Mouse (Mus musculus): ENCODE measurements around the gene Tmem30a. TPM values are rescaled to one million over a fixed set of nuclear protein-coding genes. Genes with fewer than 3 reads are reported as not detected.

The Tmem30a gene
- polyA plus RNA-seq, 1 experiment from 2014 or later = 109 TPM

GRCm38 (mm10) chr9:79750709-79751108, 42.6 kb downstream of the Tmem30a start:
- no peaks in the 10 kb centered on the region for H3K4me1 ChIP-seq (replicated peaks)
- no peak overlapping the region for H3K9ac ChIP-seq
- H3K27ac ChIP-seq (ENCODE audit: poor library complexity, severe bottlenecking) = no peak overlapping the region
- H3K4me3 ChIP-seq = no peak overlapping the region
- no peak overlapping the region for H3K4me2 ChIP-seq
- ATAC-seq (ENCODE audit: insufficient number of reproducible peaks, low FRiP score) = no peak
- peaks cover 29% of the 10 kb centered on the region for H3K36me3 ChIP-seq
- 46% methylated on average over 7 of the region's 7 CpGs for WGBS
- no peaks in the 10 kb centered on the region for H3K9me3 ChIP-seq (replicated peaks)
- no peaks in the 10 kb centered on the region for H3K27me3 ChIP-seq (replicated peaks)

- Histone ChIP-seq H3K9me3 (replicated peaks) (no peaks in the 10 kb centered on the region), H3K27ac (ENCODE audit: poor library complexity, severe bottlenecking) (no peak overlapping the region), H3K4me2 (no peak overlapping the region), H3K9ac (no peak overlapping the region), H3K4me1 (replicated peaks) (no peaks in the 10 kb centered on the region), H3K27me3 (replicated peaks) (no peaks in the 10 kb centered on the region), H3K4me3 (no peak overlapping the region), H3K36me3 (no peaks in the 10 kb centered on the region)
- 63% methylated on average over 4 of the region's 4 CpGs for WGBS
- ATAC-seq (ENCODE audit: insufficient number of reproducible peaks, low FRiP score) = no peak
Measured at GRCm38 (mm10) chr9:79745036-79745435, 48.3 kb downstream of the Tmem30a start.

GRCm38 (mm10) chr9:79735608-79736007, 57.7 kb downstream of the Tmem30a start:
- 85% methylated on average over 6 of the region's 6 CpGs for WGBS
- Histone ChIP-seq H3K36me3 (no peaks in the 10 kb centered on the region), H3K4me3 (no peak overlapping the region), H3K27me3 (replicated peaks) (no peaks in the 10 kb centered on the region), H3K9me3 (replicated peaks) (no peaks in the 10 kb centered on the region), H3K4me2 (no peak overlapping the region), H3K27ac (ENCODE audit: poor library complexity, severe bottlenecking) (no peak overlapping the region), H3K9ac (no peak overlapping the region), H3K4me1 (replicated peaks) (no peaks in the 10 kb centered on the region)
- no peak for ATAC-seq (ENCODE audit: insufficient number of reproducible peaks, low FRiP score)

- 70% methylated on average over 5 of the region's 5 CpGs for WGBS
- Histone ChIP-seq H3K4me3 (no peak overlapping the region), H3K9ac (no peak overlapping the region), H3K36me3 (no peaks in the 10 kb centered on the region), H3K4me1 (replicated peaks) (no peaks in the 10 kb centered on the region), H3K4me2 (no peak overlapping the region), H3K9me3 (replicated peaks) (no peaks in the 10 kb centered on the region), H3K27ac (ENCODE audit: poor library complexity, severe bottlenecking) (no peak overlapping the region), H3K27me3 (replicated peaks) (no peaks in the 10 kb centered on the region)
- ATAC-seq (ENCODE audit: insufficient number of reproducible peaks, low FRiP score) = no peak
Measured at GRCm38 (mm10) chr9:79730301-79730700, 63.0 kb downstream of the Tmem30a start.

GRCm38 (mm10) chr9:79723090-79723489, 70.2 kb downstream of the Tmem30a start:
- Histone ChIP-seq H3K4me2 (no peak overlapping the region), H3K9ac (no peak overlapping the region), H3K9me3 (replicated peaks) (no peaks in the 10 kb centered on the region), H3K27me3 (replicated peaks) (peaks cover 18% of the 10 kb centered on the region), H3K36me3 (no peaks in the 10 kb centered on the region), H3K27ac (ENCODE audit: poor library complexity, severe bottlenecking) (no peak overlapping the region), H3K4me1 (replicated peaks) (peaks cover 15% of the 10 kb centered on the region; the same call in 1 of the 2 replicates), H3K4me3 (no peak overlapping the region)
- no peak for ATAC-seq (ENCODE audit: insufficient number of reproducible peaks, low FRiP score)
- 31% methylated on average over 5 of the region's 5 CpGs for WGBS

- no peak overlapping the region for H3K27ac ChIP-seq (ENCODE audit: poor library complexity, severe bottlenecking)
- 12% methylated on average over 9 of the region's 9 CpGs for WGBS
- H3K4me1 ChIP-seq (replicated peaks) = peaks cover 30% of the 10 kb centered on the region
- no peaks in the 10 kb centered on the region for H3K36me3 ChIP-seq
- peak overlapping the region; percentile 31 for H3K4me2 ChIP-seq
- H3K27me3 ChIP-seq (replicated peaks) = peaks cover 25% of the 10 kb centered on the region
- no peak overlapping the region for H3K4me3 ChIP-seq
- ATAC-seq (ENCODE audit: insufficient number of reproducible peaks, low FRiP score) = no peak
- H3K9me3 ChIP-seq (replicated peaks) = no peaks in the 10 kb centered on the region
- no peak overlapping the region for H3K9ac ChIP-seq
Measured at GRCm38 (mm10) chr9:79721056-79721455, 72.3 kb downstream of the Tmem30a start.

- WGBS = 34% methylated on average over 9 of the region's 9 CpGs
- no peak overlapping the region for H3K4me3 ChIP-seq
- no peak overlapping the region for H3K27ac ChIP-seq (ENCODE audit: poor library complexity, severe bottlenecking)
- peak overlapping the region; percentile 89; the same call in 1 of the 2 replicates for H3K4me2 ChIP-seq
- no peak for ATAC-seq (ENCODE audit: insufficient number of reproducible peaks, low FRiP score)
- H3K27me3 ChIP-seq (replicated peaks) = peaks cover 25% of the 10 kb centered on the region
- H3K4me1 ChIP-seq (replicated peaks) = peaks cover 34% of the 10 kb centered on the region
- H3K36me3 ChIP-seq = no peaks in the 10 kb centered on the region
- no peak overlapping the region for H3K9ac ChIP-seq
- H3K9me3 ChIP-seq (replicated peaks) = no peaks in the 10 kb centered on the region
Measured at GRCm38 (mm10) chr9:79720143-79720542, 73.2 kb downstream of the Tmem30a start.

- WGBS = 1% methylated on average over 28 of the region's 28 CpGs
- H3K9ac ChIP-seq = peak overlapping the region; percentile 80
Measured at GRCm38 (mm10) chr9:79719451-79719850, 73.9 kb downstream of the Tmem30a start.

More at GRCm38 (mm10) chr9:79719451-79719850, 73.9 kb downstream of the Tmem30a start:
- H3K27ac ChIP-seq (ENCODE audit: poor library complexity, severe bottlenecking) = no peak overlapping the region
- H3K27me3 ChIP-seq (replicated peaks) = peaks cover 25% of the 10 kb centered on the region
- peaks cover 38% of the 10 kb centered on the region for H3K4me1 ChIP-seq (replicated peaks)
- H3K4me3 ChIP-seq = peak overlapping the region; percentile 64
- ATAC-seq (ENCODE audit: insufficient number of reproducible peaks, low FRiP score) = no peak
- H3K36me3 ChIP-seq = no peaks in the 10 kb centered on the region
- no peaks in the 10 kb centered on the region for H3K9me3 ChIP-seq (replicated peaks)
- peak overlapping the region; percentile 89 for H3K4me2 ChIP-seq

Other genes with a start within 250 kb of the Tmem30a start
- gene Col12a1, start 74.7 kb downstream of the Tmem30a start, polyA plus RNA-seq (2016; fragmentation: Nextera tagmentation; extraction: Ambion mirVana) = 15.1 and 15.2 TPM in 2 replicates
- 1,256 and 1,264 TPM in 2 replicates for gene Cox7a2, start 33.6 kb downstream of the Tmem30a start, polyA plus RNA-seq (2016; fragmentation: Nextera tagmentation; extraction: Ambion mirVana)
- gene Filip1, start 219.3 kb upstream of the Tmem30a start, polyA plus RNA-seq (2016; fragmentation: Nextera tagmentation; extraction: Ambion mirVana) = 26.5 and 28.0 TPM in 2 replicates

All from heart, embryonic 12.5 days (tissue).